Mouse (Mus musculus) brain, embryonic 14.5 days (tissue): ENCODE measurements at regions not wholly inside any gene's neighbourhood (a gene's known extent, or its start where the extent isn't known, plus 50 kb on each side); places are given as distances from the start of the nearest gene placed in this dataset.

Source experiments
- DNase-seq: peaks from one replicate; pipeline ENCODE4 v3.0.0-alpha.2; 2011; ENCODE audit warnings: low read depth
- CTCF ChIP-seq: fragments of 200-500 bp; IDR thresholded peaks from 2 replicates; pipeline ENCODE4 v1.5.1; 2012; ENCODE audit warnings: inconsistent platforms, mild to moderate bottlenecking, moderate library complexity, borderline replicate concordance; ENCODE audit not compliant: insufficient read depth, insufficient read length; ENCODE audit errors: extremely low read depth
- POLR2A ChIP-seq: fragments of 200-500 bp; IDR thresholded peaks from 2 replicates; pipeline ENCODE4 v1.6.1; 2012; ENCODE audit warnings: mild to moderate bottlenecking, inconsistent platforms, borderline replicate concordance; ENCODE audit not compliant: poor library complexity, insufficient read depth, insufficient read length, severe bottlenecking; ENCODE audit errors: extremely low read depth

DNA sequence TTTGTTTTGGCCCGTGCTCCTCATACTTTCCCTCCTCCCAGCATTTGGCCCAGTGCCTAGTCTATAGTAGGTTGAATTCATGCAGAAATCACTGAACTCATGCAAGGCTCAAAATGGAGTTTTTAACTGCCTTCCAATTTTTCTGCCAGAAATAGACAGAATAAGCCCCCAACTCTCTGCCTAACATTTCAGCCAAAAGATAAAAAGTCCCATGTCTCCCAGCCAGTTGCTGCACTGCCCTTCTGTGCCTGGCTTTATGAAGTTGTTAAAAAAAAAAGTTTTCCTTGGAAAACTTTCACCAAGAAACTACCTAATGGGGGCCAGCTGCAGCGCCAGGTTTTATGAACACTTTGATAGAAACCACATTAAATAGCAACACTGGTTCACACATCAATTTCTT, 222.0 kb downstream of the Zic3 start:
- DNase-seq: peak; percentile 49
- TF ChIP-seq CTCF: no peak
- no peak for TF ChIP-seq POLR2A

DNA sequence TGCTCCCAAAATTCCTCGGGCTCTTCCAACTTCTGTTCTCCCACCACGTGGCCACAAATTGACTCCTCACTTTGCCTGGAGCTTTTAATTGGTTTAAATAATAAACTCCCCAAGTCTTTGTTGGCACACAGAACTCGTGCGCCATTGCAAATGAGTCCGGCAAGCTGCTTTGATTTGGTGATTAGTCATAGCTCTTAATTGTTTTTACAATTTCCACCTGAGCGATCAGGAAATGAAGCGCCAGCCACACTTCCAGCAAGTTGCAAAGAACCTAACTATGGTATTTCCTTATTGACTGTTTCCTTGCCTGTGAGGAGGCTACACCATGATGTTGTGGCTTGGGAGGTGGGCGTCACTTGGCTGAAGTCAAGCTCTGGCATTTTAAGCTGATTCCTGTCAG, 233.5 kb downstream of the Zic3 start:
- TF ChIP-seq POLR2A: no peak
- no peak for TF ChIP-seq CTCF
- DNase-seq: peak; percentile 74

- TF ChIP-seq CTCF: no peak
- no peak for TF ChIP-seq POLR2A
- no peak for DNase-seq
These were observed 260.4 kb downstream of the Zic3 start for GRCm38 (mm10) chrX:58282903-58283302.

DNA sequence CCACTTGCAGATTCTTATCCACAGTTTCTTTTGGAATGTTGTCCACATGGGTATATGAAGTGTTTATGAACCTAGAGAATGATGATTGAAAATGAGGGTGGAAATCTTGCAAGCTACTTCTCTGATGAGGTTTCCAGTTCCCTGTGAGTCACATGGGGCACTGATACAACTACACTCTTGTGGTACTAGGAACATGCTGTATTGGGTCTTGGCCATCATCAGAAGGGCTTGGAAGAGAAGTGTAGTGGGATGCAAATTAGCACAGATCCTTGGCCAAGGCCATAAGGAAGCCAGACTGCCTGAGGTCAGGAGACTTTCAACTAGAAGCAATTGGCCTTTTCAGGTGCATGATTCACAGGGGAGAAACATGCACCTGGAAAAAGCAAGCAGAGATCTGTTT, 300.3 kb downstream of the Zic3 start:
- DNase-seq: no peak
- TF ChIP-seq POLR2A (no peak), CTCF (no peak)

DNA sequence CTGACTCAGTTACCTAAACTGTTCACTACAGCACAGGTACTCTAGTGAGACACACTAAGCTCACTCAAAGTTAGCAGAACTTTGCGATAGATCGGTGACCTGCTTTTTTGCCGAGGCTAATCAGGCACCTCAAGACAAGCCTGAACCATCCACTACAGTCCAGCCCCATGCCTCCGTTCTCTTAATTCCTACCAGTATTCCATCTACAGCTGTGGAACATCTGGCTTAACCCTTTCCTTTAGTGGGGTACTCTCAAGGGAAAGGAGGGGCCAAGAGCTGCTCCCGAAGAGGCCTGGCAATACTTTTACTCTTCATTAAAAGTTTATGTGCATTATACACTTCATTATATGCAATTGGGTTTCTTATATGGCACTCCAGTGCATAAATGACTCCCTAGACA, 329.1 kb downstream of the Zic3 start:
- no peak for DNase-seq
- TF ChIP-seq CTCF: no peak
- TF ChIP-seq POLR2A: no peak

DNA sequence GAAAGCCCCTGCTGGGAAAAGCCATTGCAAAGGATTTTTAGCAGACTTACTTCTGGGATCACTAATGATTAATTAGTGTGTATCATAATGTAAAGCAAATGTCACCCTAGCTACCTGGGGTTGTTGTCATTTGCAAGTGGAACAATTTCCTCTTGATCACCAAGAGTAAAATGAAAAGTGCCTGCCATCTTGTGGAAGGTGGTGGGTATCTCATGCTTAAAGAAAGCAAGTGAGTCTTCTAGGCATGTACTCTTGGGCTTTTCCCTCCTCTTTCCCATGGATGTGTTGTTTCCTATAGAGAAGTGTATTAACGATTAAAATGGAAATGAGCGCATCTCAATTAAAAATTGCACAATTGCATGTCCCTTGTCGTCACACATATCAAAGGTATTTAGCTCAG, 355.4 kb downstream of the Zic3 start:
- peak; percentile 80 for DNase-seq
- TF ChIP-seq CTCF (peak; percentile 49; the same call in 1 of the 2 replicates), POLR2A (no peak)
